Mouse (Mus musculus): ENCODE results near the gene Ehd3.

- TF ChIP-seq POLR2A (IDR thresholded peaks at IDR 0.05; ENCODE audit: extremely low read depth, insufficient read depth, low read length) (no peak), CTCF (IDR thresholded peaks at IDR 0.05; ENCODE audit: low read depth, low read length) (no peak)
These were observed 49.8 kb downstream of the Ehd3 start for GRCm38 (mm10) chr17:73853717-73854116.

All from liver, adult 2 months (tissue).